Mouse (Mus musculus) hindbrain, embryonic 15.5 days (tissue): ENCODE measurements around the gene Rnf111. TPM values are rescaled to one million over a fixed set of nuclear protein-coding genes. Genes with fewer than 3 reads are reported as not detected.

Experiments
- ATAC-seq: fragments of 200-750 bp; cut with Nextera tagmentation; 2 replicates; pipeline ENCODE4 v1.8.0; 2017; ENCODE audit warnings: low read depth, moderate number of reproducible peaks, moderate TSS enrichment; ENCODE audit not compliant: low FRiP score
- H3K27ac ChIP-seq: fragments of 300-500 bp; sonication (generic); replicated peaks from 2 replicates; pipeline ENCODE4 v1.5.1; 2015; ENCODE audit warnings: mild to moderate bottlenecking, inconsistent platforms
- H3K27me3 ChIP-seq: fragments of 300-500 bp; sonication (generic); 2 replicates; pipeline ENCODE4 v1.6.1; 2015; ENCODE audit warnings: control low read depth, inconsistent platforms
- H3K36me3 ChIP-seq: fragments of 300-500 bp; sonication (generic); 2 replicates; pipeline ENCODE4 v1.6.1; 2015; ENCODE audit warnings: control low read depth, inconsistent platforms
- H3K4me1 ChIP-seq: fragments of 300-500 bp; sonication (generic); replicated peaks from 2 replicates; pipeline ENCODE4 v1.6.1; 2015; ENCODE audit warnings: control low read depth, inconsistent platforms
- H3K4me2 ChIP-seq: fragments of 300-500 bp; sonication (generic); 2 replicates; pipeline ENCODE4 v1.6.1; 2015; ENCODE audit warnings: moderate library complexity, mild to moderate bottlenecking, inconsistent platforms
- H3K4me3 ChIP-seq: fragments of 300-500 bp; sonication (generic); 2 replicates; pipeline ENCODE4 v1.5.1; 2015; ENCODE audit warnings: mild to moderate bottlenecking, inconsistent platforms
- H3K9ac ChIP-seq: fragments of 300-500 bp; sonication (generic); 2 replicates; pipeline ENCODE4 v1.6.1; 2015; ENCODE audit warnings: inconsistent platforms
- H3K9me3 ChIP-seq: fragments of 300-500 bp; sonication (generic); 2 replicates; pipeline ENCODE4 v1.6.1; 2016; ENCODE audit warnings: control low read depth, inconsistent platforms
- WGBS: fragments of 180-500 bp; shearing (Covaris S2); methylation state at CpG from one replicate; pipeline ENCODE4 v1.1.7; 2015; 5-methylcytosine and 5-hydroxymethylcytosine counted together
- microRNA-seq: library from miRNA; unstranded; fragments of <30 nt; microRNA quantifications from one replicate; pipeline ENCODE4, GENCODE M21; 2016
- polyA plus RNA-seq: library from polyadenylated mRNA; unstranded; fragments of >200 nt; fragmentation: Nextera tagmentation; extraction: Ambion mirVana; gene quantifications from 2 replicates; pipeline ENCODE4 v1.2.1, GENCODE M21; 2015

The Rnf111 gene
- polyA plus RNA-seq, 1 experiment from 2014 or later: 33.6 TPM

DNA sequence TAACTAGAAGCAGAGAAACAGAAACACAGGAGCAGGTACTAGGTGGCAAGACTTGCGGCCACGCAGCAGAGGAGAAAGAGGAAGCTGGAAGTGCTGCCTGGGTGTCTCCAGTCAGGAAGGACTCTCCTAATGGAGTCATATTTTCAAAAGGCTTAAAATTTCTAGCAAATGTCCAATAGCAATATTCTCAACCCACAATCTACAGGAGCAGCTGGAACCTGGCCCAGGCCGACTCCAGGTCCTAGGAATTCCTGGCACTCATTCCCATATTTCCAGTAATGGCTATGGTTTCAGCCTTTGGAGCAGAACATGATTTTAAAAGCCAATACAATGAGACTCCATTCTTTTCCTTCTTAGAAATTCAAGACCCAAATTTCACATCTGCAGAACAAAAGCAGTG is 114.0 kb downstream of the Rnf111 start:
- Histone ChIP-seq H3K27ac (no peak overlapping the region), H3K36me3 (no peaks in the 10 kb centered on the region), H3K4me3 (no peak overlapping the region), H3K4me2 (no peak overlapping the region), H3K9ac (no peak overlapping the region), H3K9me3 (no peaks in the 10 kb centered on the region), H3K27me3 (no peaks in the 10 kb centered on the region), H3K4me1 (peaks cover 5% of the 10 kb centered on the region; the same call in 1 of the 2 replicates)
- 91% methylated on average over 3 of the region's 3 CpGs for WGBS
- no peak for ATAC-seq

DNA sequence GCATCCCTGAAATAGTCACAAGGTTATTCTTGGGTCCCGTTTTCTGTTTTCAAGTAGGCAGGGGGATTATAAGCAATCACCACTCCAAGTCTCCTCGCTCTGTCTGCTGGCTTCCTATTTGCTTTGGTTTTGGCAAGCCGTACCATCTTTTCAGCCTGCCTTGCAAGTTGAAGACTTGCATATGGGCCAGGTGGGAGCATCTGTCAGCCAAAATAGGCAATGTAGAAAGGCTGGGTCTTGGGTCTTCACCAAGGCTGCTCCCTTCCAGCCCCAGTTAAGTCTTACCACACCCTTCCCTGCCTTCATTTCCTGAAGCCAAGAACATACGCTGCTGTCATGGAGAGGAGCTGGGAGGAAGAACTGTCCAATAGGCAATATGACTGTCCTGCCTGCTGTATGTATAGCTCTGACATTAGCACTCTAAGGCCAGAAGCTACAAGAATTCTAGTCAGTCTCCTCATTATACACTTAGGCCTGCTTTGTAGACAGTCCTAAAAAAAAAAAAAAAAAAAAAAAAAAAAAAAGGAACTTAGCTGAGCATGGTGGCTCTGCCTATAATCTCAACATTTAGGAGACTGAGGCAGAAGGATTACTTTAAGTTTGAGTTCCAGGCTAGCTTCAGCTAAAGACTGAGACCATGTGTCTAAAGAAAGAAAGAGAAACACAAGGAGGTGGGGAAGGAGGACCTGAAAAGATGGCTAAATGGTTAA is 116.0 kb downstream of the Rnf111 start:
- no peaks in the 10 kb centered on the region for H3K27me3 ChIP-seq
- H3K36me3 ChIP-seq: no peaks in the 10 kb centered on the region
- 93% methylated on average over 4 of the region's 4 CpGs for WGBS
- no peak overlapping the region for H3K4me3 ChIP-seq
- no peaks in the 10 kb centered on the region for H3K9me3 ChIP-seq
- no peak overlapping the region for H3K27ac ChIP-seq
- no peak overlapping the region for H3K4me2 ChIP-seq
- ATAC-seq: no peak
- H3K4me1 ChIP-seq: peaks cover 5% of the 10 kb centered on the region; the same call in 1 of the 2 replicates
- H3K9ac ChIP-seq: no peak overlapping the region

DNA sequence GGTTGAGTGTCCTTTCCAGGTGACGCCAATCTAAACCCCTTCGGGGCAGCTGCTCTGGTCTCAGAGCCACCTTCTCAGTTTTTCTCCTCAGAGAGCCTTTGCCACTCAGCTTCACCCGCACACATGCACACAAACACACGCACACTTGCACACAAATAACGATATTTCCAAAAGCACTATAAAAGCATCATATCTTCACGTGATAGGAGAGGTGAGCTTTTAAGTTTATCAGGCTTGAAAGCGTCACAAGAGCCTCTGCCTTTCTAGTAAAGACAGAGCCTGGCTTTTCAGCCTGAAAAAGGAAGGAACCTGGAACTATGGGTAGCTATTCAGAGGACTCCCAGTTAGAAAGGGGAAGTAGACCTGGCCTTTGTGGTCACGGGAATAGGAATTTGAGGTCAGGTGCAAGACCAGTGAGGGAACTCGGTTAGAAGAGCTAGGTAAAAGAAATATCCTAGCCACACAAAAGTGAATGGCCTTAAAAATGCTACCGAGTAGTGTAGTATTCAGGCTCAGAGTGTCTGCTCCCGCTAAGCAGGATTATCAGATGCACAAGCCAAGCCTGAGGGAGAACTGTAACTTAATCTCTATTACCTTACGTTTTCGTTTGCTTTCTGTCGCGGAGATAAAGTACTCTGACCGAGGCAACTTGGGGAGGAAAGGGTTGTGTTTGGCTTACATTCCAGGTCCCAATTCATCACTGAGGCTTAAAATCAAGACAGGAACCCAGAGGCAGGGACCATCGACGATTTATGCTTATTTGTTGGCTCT is 118.4 kb downstream of the Rnf111 start:
- Histone ChIP-seq H3K27ac (no peak overlapping the region), H3K4me2 (no peak overlapping the region), H3K4me3 (no peak overlapping the region), H3K27me3 (no peaks in the 10 kb centered on the region), H3K36me3 (no peaks in the 10 kb centered on the region), H3K9me3 (no peaks in the 10 kb centered on the region), H3K4me1 (no peaks in the 10 kb centered on the region), H3K9ac (no peak overlapping the region)
- no peak for ATAC-seq
- 90% methylated on average over 18 of the region's 18 CpGs for WGBS

DNA sequence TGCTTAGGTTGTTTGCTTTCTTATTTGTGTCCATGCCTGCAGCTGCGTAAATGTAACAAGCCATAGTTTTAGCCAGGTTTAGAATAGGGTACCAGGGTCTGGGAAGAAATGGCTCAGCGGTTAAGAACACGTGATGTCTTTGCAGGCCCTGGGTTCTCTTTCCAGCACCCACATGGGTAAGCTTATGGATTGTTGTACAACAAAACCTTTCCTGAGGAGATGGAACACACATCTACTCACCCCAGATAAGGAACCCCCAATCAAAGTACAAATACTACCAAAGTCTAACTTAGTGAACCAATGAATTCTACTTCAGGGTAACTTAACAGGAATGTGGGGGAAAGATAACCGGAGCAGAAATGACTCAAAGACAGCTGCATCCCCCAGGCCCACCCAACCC is 119.0 kb downstream of the Rnf111 start:
- Histone ChIP-seq H3K9ac (no peak overlapping the region), H3K27me3 (no peaks in the 10 kb centered on the region), H3K4me3 (no peak overlapping the region), H3K4me1 (no peaks in the 10 kb centered on the region), H3K9me3 (no peaks in the 10 kb centered on the region), H3K27ac (no peak overlapping the region), H3K4me2 (no peak overlapping the region), H3K36me3 (no peaks in the 10 kb centered on the region)
- no peak for ATAC-seq
- WGBS: 97% methylated on average over 4 of the region's 4 CpGs

DNA sequence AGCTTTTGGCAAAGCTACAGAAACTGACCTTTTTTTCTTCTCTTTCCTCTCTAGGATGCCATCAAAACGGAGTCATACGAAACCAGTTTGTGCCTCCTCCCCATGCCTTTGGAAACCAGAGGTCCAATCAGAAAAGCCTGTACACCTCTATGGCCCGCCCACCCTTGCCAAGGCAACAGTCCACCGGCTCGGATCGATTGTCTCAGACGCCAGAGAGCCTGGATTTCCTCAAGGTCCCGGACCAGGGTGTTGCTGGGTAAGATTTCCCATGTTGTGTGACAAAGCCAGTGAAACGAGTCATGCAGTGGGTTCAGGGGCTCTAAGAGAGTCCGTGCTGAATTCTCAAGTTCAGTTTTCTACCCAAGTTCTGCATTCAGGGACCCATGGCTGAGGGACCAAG is 119.8 kb downstream of the Rnf111 start:
- Histone ChIP-seq H3K36me3 (no peaks in the 10 kb centered on the region), H3K27ac (no peak overlapping the region), H3K9ac (no peak overlapping the region), H3K4me2 (no peak overlapping the region), H3K27me3 (no peaks in the 10 kb centered on the region), H3K4me3 (no peak overlapping the region), H3K9me3 (no peaks in the 10 kb centered on the region), H3K4me1 (no peaks in the 10 kb centered on the region)
- 74% methylated on average over 10 of the region's 10 CpGs for WGBS
- ATAC-seq: no peak

DNA sequence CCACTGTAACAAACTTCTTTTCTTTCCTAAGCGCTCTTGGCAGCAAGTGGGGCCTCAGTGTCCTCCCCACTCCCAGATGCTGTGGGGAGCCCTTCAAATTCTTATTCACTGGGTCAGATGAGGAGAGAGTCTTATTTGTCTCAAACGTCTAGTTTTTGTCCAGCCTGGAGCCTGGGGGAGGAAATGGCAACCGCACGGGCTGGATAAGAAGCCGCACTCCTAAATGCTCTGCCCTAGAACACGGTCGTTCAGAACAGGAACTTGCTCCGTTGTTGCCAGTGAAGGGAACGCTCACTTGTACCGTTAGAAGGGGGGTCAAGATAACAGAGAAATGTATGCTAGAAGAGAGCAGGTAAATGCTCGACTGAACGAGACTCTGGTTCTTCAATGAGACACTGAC is 121.4 kb downstream of the Rnf111 start:
- WGBS: 82% methylated on average over 12 of the region's 12 CpGs
- Histone ChIP-seq H3K9me3 (no peaks in the 10 kb centered on the region), H3K27ac (no peak overlapping the region), H3K36me3 (no peaks in the 10 kb centered on the region), H3K4me1 (no peaks in the 10 kb centered on the region), H3K27me3 (no peaks in the 10 kb centered on the region), H3K4me2 (no peak overlapping the region), H3K4me3 (no peak overlapping the region), H3K9ac (no peak overlapping the region)
- ATAC-seq: no peak

DNA sequence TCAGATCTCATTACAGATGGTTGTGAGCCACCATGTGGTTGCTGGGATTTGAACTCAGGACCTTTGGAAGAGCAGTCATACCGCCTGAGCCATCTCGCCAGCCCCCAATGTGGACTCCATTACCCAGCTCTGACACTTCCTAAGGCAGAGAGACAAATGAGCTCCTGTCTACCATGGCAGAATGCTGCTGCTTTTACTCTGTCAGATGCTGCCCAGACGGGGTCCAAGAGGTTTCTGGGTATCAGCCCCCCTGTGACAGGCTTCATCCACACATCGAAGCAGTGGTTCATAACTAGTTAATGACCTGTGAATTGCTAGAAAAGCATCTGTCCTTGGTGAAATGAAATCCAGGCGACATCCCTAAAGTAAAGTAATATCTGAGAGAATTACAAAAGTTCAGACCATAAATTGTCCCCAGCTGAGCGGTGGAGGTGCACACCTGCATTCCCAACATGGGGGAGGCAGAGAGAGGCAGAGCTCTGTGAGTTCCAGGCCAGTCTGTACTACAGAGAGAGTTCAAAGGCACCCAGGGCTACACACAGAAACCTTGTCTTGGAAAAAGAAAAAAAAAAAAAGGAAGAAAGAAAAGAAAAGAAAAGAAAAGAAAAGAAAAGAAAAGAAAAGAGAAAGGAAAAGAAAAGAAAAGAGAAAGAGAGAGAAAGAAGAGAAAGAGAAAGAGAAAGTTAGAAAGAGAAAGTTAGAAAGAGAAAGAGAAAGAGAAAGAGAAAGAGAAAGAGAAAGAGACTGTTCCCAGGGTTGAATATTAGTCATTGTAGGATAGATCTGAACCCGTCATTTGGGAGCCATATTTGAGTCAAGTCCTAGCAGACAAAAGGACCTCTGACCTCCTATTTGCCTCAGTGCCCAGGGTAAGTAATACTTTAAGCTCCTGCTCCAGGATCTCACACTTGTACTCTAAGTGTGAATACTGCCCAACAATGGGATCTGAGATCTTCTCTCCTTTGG is 123.7 kb downstream of the Rnf111 start:
- Histone ChIP-seq H3K4me3 (no peak overlapping the region), H3K4me1 (no peaks in the 10 kb centered on the region), H3K27me3 (no peaks in the 10 kb centered on the region), H3K9ac (no peak overlapping the region), H3K4me2 (no peak overlapping the region), H3K27ac (no peak overlapping the region), H3K9me3 (no peaks in the 10 kb centered on the region), H3K36me3 (no peaks in the 10 kb centered on the region)
- 81% methylated on average over 7 of the region's 7 CpGs for WGBS
- ATAC-seq: no peak

Small RNA genes within 50 kb of the gene (microRNA-seq; reads per million reads assigned to microRNA genes)
- gene Mir5626: 5.9 reads per million, percentile 23 among the genes with 10 or more reads in this experiment

Other genes starting within 250 kb of the Rnf111 start
- gene Ccnb2, start 82.2 kb downstream of the Rnf111 start, polyA plus RNA-seq: 30.7 and 40.5 TPM in 2 replicates
- gene Sltm, start 39.0 kb upstream of the Rnf111 start, polyA plus RNA-seq: 58.4 and 59.0 TPM in 2 replicates
- 0.64 and 1.0 TPM in 2 replicates for gene Gm10642, start 152.5 kb upstream of the Rnf111 start, polyA plus RNA-seq
- 26.7 and 28.0 TPM in 2 replicates for gene Mindy2, start 153.4 kb upstream of the Rnf111 start, polyA plus RNA-seq
- gene Adam10, start 175.3 kb upstream of the Rnf111 start, polyA plus RNA-seq: 54.9 and 55.3 TPM in 2 replicates